Mouse (Mus musculus): ENCODE data around the gene Abcc4.
A peak's percentile ranks its signal among the peaks of the same experiment; 100 is the strongest.

Gene Abcc4

GRCm38 (mm10) chr14:118708126-118708525 is 2.1 kb upstream of the Abcc4 start:
- no peaks in the 10 kb centered on the region for H3K27me3 ChIP-seq (ENCODE audit: insufficient read depth, low read length)

GRCm38 (mm10) chr14:118706962-118707361 is 943 bp upstream of the Abcc4 start:
- H3K4me3 ChIP-seq (replicated peaks; ENCODE audit: low read length) = peak overlapping the region; percentile 94

More at GRCm38 (mm10) chr14:118708126-118708525, 2.1 kb upstream of the Abcc4 start:
- Histone ChIP-seq H3K36me3 (ENCODE audit: insufficient read depth, low read length) (peaks cover 15% of the 10 kb centered on the region), H3K9me3 (ENCODE audit: low read length) (no peaks in the 10 kb centered on the region), H3K4me3 (replicated peaks; ENCODE audit: low read length) (0 out of 2 replicates have a peak overlapping the region, but pooled peaks have one; percentile 18), H3K4me1 (replicated peaks; ENCODE audit: low read depth, low read length) (peaks cover 88% of the 10 kb centered on the region)
- TF ChIP-seq NANOG (IDR thresholded peaks at IDR 0.05; ENCODE audit: borderline replicate concordance, low read length) = no peak
- TF ChIP-seq POU5F1 (IDR thresholded peaks at IDR 0.05; ENCODE audit: borderline replicate concordance, low read length) = no peak

DNA sequence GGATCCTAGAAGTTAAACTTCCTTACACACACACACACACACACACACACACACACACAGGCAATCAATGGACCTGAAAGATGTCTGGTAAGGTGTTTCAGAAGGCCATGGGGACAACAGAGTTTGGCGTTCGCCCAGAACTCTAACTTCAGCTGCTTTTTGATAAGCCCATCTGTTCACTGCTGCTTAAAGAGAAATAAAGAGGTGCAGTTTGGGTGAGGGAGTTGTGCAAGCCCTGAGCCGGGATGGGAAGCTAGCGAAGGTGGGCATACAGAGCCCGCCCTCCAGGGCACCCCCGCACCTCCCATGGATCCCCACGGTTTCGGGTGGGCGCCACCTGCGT is 583 bp downstream of the Abcc4 start:
- H3K36me3 ChIP-seq (ENCODE audit: insufficient read depth, low read length) = peaks cover 39% of the 10 kb centered on the region
- H3K4me1 ChIP-seq (replicated peaks; ENCODE audit: low read depth, low read length) = peaks cover 87% of the 10 kb centered on the region
- H3K4me3 ChIP-seq (replicated peaks; ENCODE audit: low read length) = peak overlapping the region; percentile 94
- TF ChIP-seq NANOG (IDR thresholded peaks at IDR 0.05; ENCODE audit: borderline replicate concordance, low read length) (no peak), POU5F1 (IDR thresholded peaks at IDR 0.05; ENCODE audit: borderline replicate concordance, low read length) (no peak), CTCF (conservative IDR thresholded peaks at IDR 0.05; ENCODE audit: low read length) (no peak)
- no peaks in the 10 kb centered on the region for H3K27me3 ChIP-seq (ENCODE audit: insufficient read depth, low read length)
- H3K9me3 ChIP-seq (ENCODE audit: low read length) = no peaks in the 10 kb centered on the region

More at GRCm38 (mm10) chr14:118706962-118707361, 943 bp upstream of the Abcc4 start:
- H3K27me3 ChIP-seq (ENCODE audit: insufficient read depth, low read length) = no peaks in the 10 kb centered on the region
- no peak for TF ChIP-seq NANOG (IDR thresholded peaks at IDR 0.05; ENCODE audit: borderline replicate concordance, low read length)
- no peak for TF ChIP-seq CTCF (conservative IDR thresholded peaks at IDR 0.05; ENCODE audit: low read length)
- TF ChIP-seq POU5F1 (IDR thresholded peaks at IDR 0.05; ENCODE audit: borderline replicate concordance, low read length) = no peak
- no peaks in the 10 kb centered on the region for H3K9me3 ChIP-seq (ENCODE audit: low read length)
- peaks cover 87% of the 10 kb centered on the region for H3K4me1 ChIP-seq (replicated peaks; ENCODE audit: low read depth, low read length)
- H3K36me3 ChIP-seq (ENCODE audit: insufficient read depth, low read length) = peaks cover 25% of the 10 kb centered on the region

DNA sequence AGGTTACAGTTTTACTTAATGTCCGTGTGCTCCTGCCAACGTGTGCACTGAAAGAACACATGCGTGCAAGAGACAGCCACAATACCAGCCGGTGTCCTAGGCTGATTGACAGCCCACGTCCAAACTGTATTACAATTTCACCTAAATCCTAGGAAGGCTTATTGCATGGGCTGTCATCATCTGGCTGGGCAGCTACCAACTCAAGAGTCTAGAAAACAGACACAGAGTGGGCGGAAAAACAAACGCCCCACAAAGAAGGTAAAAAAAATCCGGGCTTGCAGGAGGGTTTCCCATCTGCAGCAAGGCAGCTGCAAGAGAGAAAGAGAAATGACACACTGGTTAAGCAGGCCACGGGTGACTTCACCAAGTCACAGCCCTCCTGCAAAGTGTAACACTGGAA is 2.7 kb downstream of the Abcc4 start:
- Histone ChIP-seq H3K27me3 (ENCODE audit: insufficient read depth, low read length) (no peaks in the 10 kb centered on the region), H3K9me3 (ENCODE audit: low read length) (no peaks in the 10 kb centered on the region)
- TF ChIP-seq CTCF (conservative IDR thresholded peaks at IDR 0.05; ENCODE audit: low read length) (no peak), POU5F1 (IDR thresholded peaks at IDR 0.05; ENCODE audit: borderline replicate concordance, low read length) (no peak), NANOG (IDR thresholded peaks at IDR 0.05; ENCODE audit: borderline replicate concordance, low read length) (no peak)

DNA sequence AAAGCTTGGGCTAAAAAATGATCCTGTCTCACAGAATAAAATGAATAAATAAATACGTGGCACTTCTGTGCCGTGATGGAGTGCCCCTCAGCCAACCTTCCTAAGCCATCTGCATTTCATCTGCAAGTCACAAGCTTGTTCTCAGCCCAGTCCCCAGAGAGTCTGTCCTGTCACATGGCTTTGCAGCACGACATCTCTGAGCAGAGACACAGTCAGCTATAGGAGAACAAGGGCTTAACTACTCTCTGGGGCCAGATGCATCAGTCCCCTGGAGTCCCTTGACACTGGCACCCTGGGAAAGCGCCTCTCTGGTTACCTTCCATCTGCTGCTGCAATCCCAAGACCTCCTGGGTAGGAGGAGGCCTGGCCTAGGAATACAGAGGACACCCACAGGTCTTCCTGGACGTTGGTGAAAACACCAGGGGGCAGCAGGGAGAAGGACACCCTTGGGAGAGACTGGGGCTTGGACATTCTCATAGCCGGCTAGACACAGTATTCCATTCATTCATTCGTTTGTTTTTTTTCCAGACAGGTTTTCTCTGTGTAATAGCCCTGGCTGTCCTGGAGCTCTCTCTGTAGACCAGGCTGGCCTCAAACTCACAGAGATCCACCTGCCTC is 3.9 kb downstream of the Abcc4 start:
- TF ChIP-seq POU5F1 (IDR thresholded peaks at IDR 0.05; ENCODE audit: borderline replicate concordance, low read length) = no peak
- TF ChIP-seq CTCF (conservative IDR thresholded peaks at IDR 0.05; ENCODE audit: low read length) = no peak
- TF ChIP-seq NANOG (IDR thresholded peaks at IDR 0.05; ENCODE audit: borderline replicate concordance, low read length) = no peak

More for the DNA sequence above, 2.7 kb downstream of the Abcc4 start:
- Histone ChIP-seq H3K4me3 (replicated peaks; ENCODE audit: low read length) (peak overlapping the region; percentile 94; the same call in 1 of the 2 replicates), H3K36me3 (ENCODE audit: insufficient read depth, low read length) (peaks cover 59% of the 10 kb centered on the region), H3K4me1 (replicated peaks; ENCODE audit: low read depth, low read length) (peaks cover 87% of the 10 kb centered on the region)

GRCm38 (mm10) chr14:118700576-118700975 is 5.4 kb downstream of the Abcc4 start:
- no peaks in the 10 kb centered on the region for H3K27me3 ChIP-seq (ENCODE audit: insufficient read depth, low read length)
- peaks cover 94% of the 10 kb centered on the region for H3K4me1 ChIP-seq (replicated peaks; ENCODE audit: low read depth, low read length)
- peaks cover 72% of the 10 kb centered on the region for H3K36me3 ChIP-seq (ENCODE audit: insufficient read depth, low read length)
- H3K4me3 ChIP-seq (replicated peaks; ENCODE audit: low read length) = peak overlapping the region; percentile 62
- no peaks in the 10 kb centered on the region for H3K9me3 ChIP-seq (ENCODE audit: low read length)
- TF ChIP-seq CTCF (conservative IDR thresholded peaks at IDR 0.05; ENCODE audit: low read length) (no peak), POU5F1 (IDR thresholded peaks at IDR 0.05; ENCODE audit: borderline replicate concordance, low read length) (no peak), NANOG (IDR thresholded peaks at IDR 0.05; ENCODE audit: borderline replicate concordance, low read length) (no peak)

More for the DNA sequence above, 3.9 kb downstream of the Abcc4 start:
- Histone ChIP-seq H3K4me3 (replicated peaks; ENCODE audit: low read length) (peak overlapping the region; percentile 13; the same call in 1 of the 2 replicates), H3K9me3 (ENCODE audit: low read length) (no peaks in the 10 kb centered on the region), H3K27me3 (ENCODE audit: insufficient read depth, low read length) (no peaks in the 10 kb centered on the region), H3K36me3 (ENCODE audit: insufficient read depth, low read length) (peaks cover 59% of the 10 kb centered on the region), H3K4me1 (replicated peaks; ENCODE audit: low read depth, low read length) (peaks cover 89% of the 10 kb centered on the region)

DNA sequence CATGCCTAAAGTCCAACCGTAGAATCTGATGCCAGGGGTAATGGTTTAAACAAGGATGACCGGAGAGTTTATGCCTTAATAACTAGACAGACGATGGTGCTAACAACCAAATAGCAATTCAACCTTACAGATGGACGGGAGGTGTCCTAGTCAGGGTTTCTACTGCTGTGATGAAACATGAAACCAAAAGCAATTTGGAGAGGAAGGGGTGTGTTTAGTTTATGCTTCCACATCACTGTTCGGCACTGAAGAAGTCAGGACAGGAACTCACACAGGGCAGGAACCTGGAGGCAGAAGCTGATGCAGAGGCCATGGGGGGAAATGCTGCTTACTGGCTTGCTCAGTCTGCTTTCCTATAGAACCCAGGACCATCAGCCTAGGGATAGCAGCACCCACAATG is 6.1 kb downstream of the Abcc4 start:
- peaks cover 96% of the 10 kb centered on the region for H3K4me1 ChIP-seq (replicated peaks; ENCODE audit: low read depth, low read length)
- no peaks in the 10 kb centered on the region for H3K9me3 ChIP-seq (ENCODE audit: low read length)
- H3K4me3 ChIP-seq (replicated peaks; ENCODE audit: low read length) = peak overlapping the region; percentile 62
- H3K36me3 ChIP-seq (ENCODE audit: insufficient read depth, low read length) = peaks cover 78% of the 10 kb centered on the region
- H3K27me3 ChIP-seq (ENCODE audit: insufficient read depth, low read length) = no peaks in the 10 kb centered on the region
- TF ChIP-seq POU5F1 (IDR thresholded peaks at IDR 0.05; ENCODE audit: borderline replicate concordance, low read length) (no peak), CTCF (conservative IDR thresholded peaks at IDR 0.05; ENCODE audit: low read length) (no peak), NANOG (IDR thresholded peaks at IDR 0.05; ENCODE audit: borderline replicate concordance, low read length) (no peak)

- Histone ChIP-seq H3K36me3 (ENCODE audit: insufficient read depth, low read length) (peaks cover 81% of the 10 kb centered on the region), H3K27me3 (ENCODE audit: insufficient read depth, low read length) (no peaks in the 10 kb centered on the region), H3K4me3 (replicated peaks; ENCODE audit: low read length) (peak overlapping the region; percentile 62), H3K9me3 (ENCODE audit: low read length) (no peaks in the 10 kb centered on the region), H3K4me1 (replicated peaks; ENCODE audit: low read depth, low read length) (peaks cover 96% of the 10 kb centered on the region)
- TF ChIP-seq POU5F1 (IDR thresholded peaks at IDR 0.05; ENCODE audit: borderline replicate concordance, low read length) = no peak
- TF ChIP-seq NANOG (IDR thresholded peaks at IDR 0.05; ENCODE audit: borderline replicate concordance, low read length) = no peak
- no peak for TF ChIP-seq CTCF (conservative IDR thresholded peaks at IDR 0.05; ENCODE audit: low read length)
Measured at GRCm38 (mm10) chr14:118699508-118699907, 6.5 kb downstream of the Abcc4 start.

Data from E14TG2a.4 (cell line).